ENCODE assay signal across 8 mouse cellular contexts in the genomic region with DNA sequence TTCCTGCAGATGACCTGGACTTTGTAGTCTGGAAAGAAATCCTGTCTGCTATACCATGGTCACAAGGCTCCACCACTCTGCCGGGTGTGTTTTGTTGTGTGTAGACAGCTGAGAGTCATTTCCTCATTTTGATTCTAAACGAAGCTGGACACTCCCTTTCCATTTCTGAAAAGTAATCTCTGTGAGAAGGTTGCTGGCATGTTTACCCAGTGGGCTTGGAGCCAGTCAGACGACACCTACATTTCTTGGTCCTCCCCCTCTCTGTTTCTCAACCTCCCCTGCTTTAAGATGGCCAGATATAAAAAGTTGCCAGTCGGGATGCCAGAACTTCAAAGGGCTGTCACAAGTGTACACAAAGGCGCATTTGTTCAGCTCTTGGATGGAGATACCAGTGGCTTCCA.
DNase-seq lines count a peak whose midpoint lies in the region; ATAC-seq lines count a peak whose summit lies in the region.

No protein-coding gene starts in this region.

- H3K9me3 ChIP-seq in midbrain, embryonic 14.5 days (ENCODE audit: control insufficient read depth, low read length): 0 out of 2 replicates have a peak, but pooled peaks cover 4% of the 10 kb centered on the region
- peaks cover 3% of the 10 kb centered on the region; the same call in 1 of the 2 replicates for H3K9me3 ChIP-seq in midbrain, embryonic 16.5 days (replicated peaks; ENCODE audit: control insufficient read depth, low read length, poor library complexity, severe bottlenecking)
- no peaks in the 10 kb centered on the region for H3K9me3 ChIP-seq in embryonic facial prominence, embryonic 15.5 days (replicated peaks)

- H3K4me3 ChIP-seq in midbrain, embryonic 14.5 days (replicated peaks; ENCODE audit: low read depth, low read length): no peak overlapping the region
- H3K4me3 ChIP-seq in midbrain, embryonic 16.5 days (ENCODE audit: low read depth, low read length): no peak overlapping the region
- no peak overlapping the region for H3K4me3 ChIP-seq in embryonic facial prominence, embryonic 15.5 days (replicated peaks)

- H3K4me1 ChIP-seq in midbrain, embryonic 14.5 days (ENCODE audit: control insufficient read depth, insufficient read depth, low read length): no peaks in the 10 kb centered on the region
- no peaks in the 10 kb centered on the region for H3K4me1 ChIP-seq in midbrain, embryonic 16.5 days (ENCODE audit: control insufficient read depth, insufficient read depth, low read length)
- H3K4me1 ChIP-seq in embryonic facial prominence, embryonic 15.5 days: peaks cover 6% of the 10 kb centered on the region; the same call in 1 of the 2 replicates

- no peak overlapping the region for H3K9ac ChIP-seq in midbrain, embryonic 14.5 days (replicated peaks; ENCODE audit: low read length)
- no peak overlapping the region for H3K9ac ChIP-seq in midbrain, embryonic 16.5 days (ENCODE audit: low read depth, low read length)
- no peak overlapping the region for H3K9ac ChIP-seq in embryonic facial prominence, embryonic 15.5 days

- H3K27me3 ChIP-seq in midbrain, embryonic 14.5 days (ENCODE audit: control insufficient read depth, insufficient read depth, low read length): no peaks in the 10 kb centered on the region
- no peaks in the 10 kb centered on the region for H3K27me3 ChIP-seq in midbrain, embryonic 16.5 days (ENCODE audit: control insufficient read depth, insufficient read depth, low read depth, low read length)
- no peaks in the 10 kb centered on the region for H3K27me3 ChIP-seq in embryonic facial prominence, embryonic 15.5 days

- H3K4me2 ChIP-seq in midbrain, embryonic 14.5 days (ENCODE audit: low read length): no peak overlapping the region
- no peak overlapping the region for H3K4me2 ChIP-seq in midbrain, embryonic 16.5 days (ENCODE audit: low read length)
- no peak overlapping the region for H3K4me2 ChIP-seq in embryonic facial prominence, embryonic 15.5 days (replicated peaks)

- WGBS in midbrain, embryonic 14.5 days: 38% methylated on average over 5 of the region's 5 CpGs
- 37% methylated on average over 5 of the region's 5 CpGs for WGBS in midbrain, embryonic 16.5 days
- 11% methylated on average over 5 of the region's 5 CpGs for WGBS in embryonic facial prominence, embryonic 15.5 days

- peak; percentile 6 for DNase-seq in midbrain, embryonic 14.5 days
- DNase-seq in kidney, postnatal 14 days: peak; percentile 13
- peak; percentile 28 for DNase-seq in urinary bladder, adult 2 months (ENCODE audit: low spot score)
- no peak for DNase-seq in cerebellum, adult 8-10 months
- DNase-seq in cerebellum, adult 11 months: no peak
- no peak for DNase-seq in c-Kit-positive CD71-positive TER-119-positive erythroid progenitor cells, embryonic 14.5 days (ENCODE audit: low spot score)

- no peak; the same call in 1 of the 2 replicates for ATAC-seq in midbrain, embryonic 14.5 days (ENCODE audit: low FRiP score, low TSS enrichment)
- ATAC-seq in midbrain, embryonic 16.5 days: no peak
- ATAC-seq in embryonic facial prominence, embryonic 15.5 days (ENCODE audit: insufficient number of reproducible peaks, low FRiP score, low TSS enrichment, low read depth): peak; percentile 19; the same call in 1 of the 2 replicates

- no peak overlapping the region for H3K27ac ChIP-seq in midbrain, embryonic 14.5 days (replicated peaks; ENCODE audit: low read depth, low read length)
- no peak overlapping the region for H3K27ac ChIP-seq in midbrain, embryonic 16.5 days (ENCODE audit: low read length)
- H3K27ac ChIP-seq in embryonic facial prominence, embryonic 15.5 days (replicated peaks): peak overlapping the region; percentile 66

- H3K36me3 ChIP-seq in midbrain, embryonic 14.5 days (ENCODE audit: control insufficient read depth, insufficient read depth, low read length): no peaks in the 10 kb centered on the region
- H3K36me3 ChIP-seq in midbrain, embryonic 16.5 days (ENCODE audit: control insufficient read depth, insufficient read depth, low read length): no peaks in the 10 kb centered on the region
- no peaks in the 10 kb centered on the region for H3K36me3 ChIP-seq in embryonic facial prominence, embryonic 15.5 days

Comparison
In these comparisons a context has a peak if more than half of its experiments do, and no peak if none do; other contexts are left out.
1. DNase-seq: peak in midbrain, embryonic 14.5 days (single experiment), kidney, postnatal 14 days (single experiment) and urinary bladder, adult 2 months (single experiment); none in cerebellum, adult 8-10 months (single experiment), cerebellum, adult 11 months (single experiment) and c-Kit-positive CD71-positive TER-119-positive erythroid progenitor cells, embryonic 14.5 days (single experiment).